Mouse (Mus musculus): ENCODE data around the gene Arhgap22. TPM values are rescaled to one million over a fixed set of nuclear protein-coding genes. Genes with fewer than 3 reads are reported as not detected.

The Arhgap22 gene
- total and polyA plus RNA-seq, 3 experiments, result 0.17 to 0.39 (median 0.29) TPM

- TF ChIP-seq ZC3H11A (IDR thresholded peaks at IDR 0.05; ENCODE audit: low read depth, low read length), result no peak
Observed at GRCm38 (mm10) chr14:33194241-33194640, 19.6 kb upstream of the Arhgap22 start (continued).

GRCm38 (mm10) chr14:33202161-33202560 lies 11.7 kb upstream of the Arhgap22 start:
- H3K9me3 ChIP-seq (replicated peaks; ENCODE audit: low read length), result peaks cover 6% of the 10 kb centered on the region
- DNase-seq (ENCODE audit: extremely low read depth), result no peak
- H3K79me2 ChIP-seq (replicated peaks; ENCODE audit: control insufficient read depth, extremely low read depth, insufficient read depth, poor library complexity, severe bottlenecking), result no peaks in the 10 kb centered on the region
- H3K4me1 ChIP-seq (ENCODE audit: control insufficient read depth in 1 of 2, insufficient read depth in 2 of 2), result peaks cover 8 to 28% of the 10 kb centered on the region in 2 experiments
- H3K4me2 ChIP-seq (ENCODE audit: insufficient read depth, low read depth, poor library complexity, severe bottlenecking), result 0 out of 2 replicates have a peak overlapping the region, but pooled peaks have one; percentile 23
- H3K27ac ChIP-seq (ENCODE audit: insufficient read depth, low read depth), result no peak overlapping the region
- in situ Hi-C loops (cut with MboI; ENCODE audit: low pct_ligation_motif_present, low pct_unique_long_range_greater_than_20kb, low sequenced_read_pairs), result no loop called here
- H3K4me3 ChIP-seq (replicated peaks in 1 of 3; ENCODE audit: low read depth in 2 of 3, low read length in 2 of 3, poor library complexity in 1 of 3), result no peak overlapping the region
- TF ChIP-seq E2F4 (IDR thresholded peaks at IDR 0.05; ENCODE audit: insufficient replicate concordance, low read depth, low read length) (no peak), CTCF (conservative IDR thresholded peaks at IDR 0.05 in 1 of 2, IDR thresholded peaks at IDR 0.05 in 1 of 2; ENCODE audit: low read depth in 2 of 2, low read length in 2 of 2) (no peak), CHD1 (IDR thresholded peaks at IDR 0.05; ENCODE audit: low read depth, low read length) (no peak), RCOR1 (conservative IDR thresholded peaks at IDR 0.05; ENCODE audit: low read depth, low read length) (no peak), POLR2AphosphoS2 (IDR thresholded peaks at IDR 0.05; ENCODE audit: low read depth, low read length) (no peak), NRF1 (IDR thresholded peaks at IDR 0.05; ENCODE audit: low read depth, low read length) (no peak), HCFC1 (IDR thresholded peaks at IDR 0.05; ENCODE audit: low read depth, low read length) (no peak), MAX (IDR thresholded peaks at IDR 0.05; ENCODE audit: low read length) (no peak), NELFE (IDR thresholded peaks at IDR 0.05; ENCODE audit: low read depth, low read length) (no peak), ZNF384 (IDR thresholded peaks at IDR 0.05; ENCODE audit: low read depth, low read length) (no peak), RAD21 (IDR thresholded peaks at IDR 0.05; ENCODE audit: low read depth, low read length) (no peak), JUND (conservative IDR thresholded peaks at IDR 0.05; ENCODE audit: low read depth, low read length) (no peak), ETS1 (conservative IDR thresholded peaks at IDR 0.05; ENCODE audit: low read depth, low read length) (no peak), KAT2A (IDR thresholded peaks at IDR 0.05; ENCODE audit: insufficient replicate concordance, low read length) (no peak), MEF2A (IDR thresholded peaks at IDR 0.05; ENCODE audit: borderline replicate concordance, low read depth, low read length) (no peak), TBP (conservative IDR thresholded peaks at IDR 0.05; ENCODE audit: low read depth, low read length) (no peak)
- H3K9ac ChIP-seq (ENCODE audit: insufficient read depth, low read depth), result no peak overlapping the region
- H3K36me3 ChIP-seq (replicated peaks in 1 of 2; ENCODE audit: control insufficient read depth in 1 of 2, insufficient read depth in 1 of 2, low read length in 1 of 2), result no peaks in the 10 kb centered on the region
- no peaks in the 10 kb centered on the region for H3K27me3 ChIP-seq (replicated peaks)
- dilution Hi-C loops (cut with MboI; ENCODE audit: extremely low pct_ligation_motif_present, extremely low pct_unique_long_range_greater_than_20kb, low sequenced_read_pairs), result no loop called here

- in situ Hi-C loops (cut with MboI; ENCODE audit: low pct_ligation_motif_present, low pct_unique_long_range_greater_than_20kb, low sequenced_read_pairs) (no loop called here), dilution Hi-C loops (cut with MboI; ENCODE audit: extremely low pct_ligation_motif_present, extremely low pct_unique_long_range_greater_than_20kb, low sequenced_read_pairs) (no loop called here)
- no peak for TF ChIP-seq NELFE (IDR thresholded peaks at IDR 0.05; ENCODE audit: low read depth, low read length)
- no peak for TF ChIP-seq HCFC1 (IDR thresholded peaks at IDR 0.05; ENCODE audit: low read depth, low read length)
- TF ChIP-seq SMC3 (IDR thresholded peaks at IDR 0.05; ENCODE audit: low read depth, low read length), result peak; percentile 6; the same call in 1 of the 2 replicates
- TF ChIP-seq GABPA (IDR thresholded peaks at IDR 0.05; ENCODE audit: insufficient replicate concordance, low read depth, low read length), result no peak
- H3K9ac ChIP-seq (ENCODE audit: insufficient read depth, low read depth), result no peak overlapping the region
- no peaks in the 10 kb centered on the region for H3K27me3 ChIP-seq (replicated peaks)
- no peaks in the 10 kb centered on the region for H3K79me2 ChIP-seq (replicated peaks; ENCODE audit: control insufficient read depth, extremely low read depth, insufficient read depth, poor library complexity, severe bottlenecking)
- DNase-seq (ENCODE audit: extremely low read depth), result no peak
- H3K4me1 ChIP-seq (ENCODE audit: control insufficient read depth in 1 of 2, insufficient read depth in 2 of 2), result peaks cover 8 to 31% of the 10 kb centered on the region in 2 experiments
- peaks cover 4% of the 10 kb centered on the region for H3K9me3 ChIP-seq (replicated peaks; ENCODE audit: low read length)
- H3K27ac ChIP-seq (ENCODE audit: insufficient read depth, low read depth), result no peak overlapping the region
- no peak overlapping the region for H3K4me3 ChIP-seq (replicated peaks in 1 of 3; ENCODE audit: low read depth in 2 of 3, low read length in 2 of 3, poor library complexity in 1 of 3)
- no peak overlapping the region for H3K4me2 ChIP-seq (ENCODE audit: insufficient read depth, low read depth, poor library complexity, severe bottlenecking)
- no peaks in the 10 kb centered on the region for H3K36me3 ChIP-seq (replicated peaks in 1 of 2; ENCODE audit: control insufficient read depth in 1 of 2, insufficient read depth in 1 of 2, low read length in 1 of 2)
Observed at GRCm38 (mm10) chr14:33202885-33203284, 10.9 kb upstream of the Arhgap22 start.

Data from CH12.LX (cell line).